Mouse (Mus musculus) heart, postnatal 0 days (tissue): ENCODE results near the gene Gm48551.

Source experiments
- CTCF ChIP-seq: IDR thresholded peaks from 2 replicates; pipeline ENCODE4 v1.5.1; 2016; ENCODE audit warnings: antibody characterized with exemption, control low read depth, low read depth
- EP300 ChIP-seq: IDR thresholded peaks from 2 replicates; pipeline ENCODE4 v1.6.1; 2016; ENCODE audit warnings: antibody characterized with exemption, low read depth

- no peak for TF ChIP-seq CTCF
- no peak for TF ChIP-seq EP300
Measured at GRCm38 (mm10) chr10:81421041-81421796, 37.0 kb downstream of the Gm48551 start.
